Mouse (Mus musculus) gastrocnemius, adult 2 months (tissue): ENCODE results near the gene Itpr2. TPM values are rescaled to one million over a fixed set of nuclear protein-coding genes. Genes with fewer than 3 reads are reported as not detected.

Experiments
- DNase-seq: peaks from one replicate; pipeline ENCODE4 v3.0.0; 2022
- H3K27ac ChIP-seq: fragments of 200-600 bp; 2 replicates; pipeline ENCODE4 v1.8.1; 2022; ENCODE audit warnings: mild to moderate bottlenecking
- H3K4me3 ChIP-seq: fragments of 200-600 bp; 2 replicates; pipeline ENCODE4 v1.8.1; 2022; ENCODE audit warnings: mild to moderate bottlenecking, moderate library complexity
- CTCF ChIP-seq: fragments of 200-600 bp; IDR thresholded peaks from 2 replicates; pipeline ENCODE4 v1.8.1; 2022; ENCODE audit warnings: antibody characterized with exemption, mild to moderate bottlenecking, moderate library complexity
- intact Hi-C: fragments of 180-260 bp; cut with DNase I; formaldehyde crosslinking; loops from one replicate; pipeline ENCODE4 v1.15.1; 2025
- total RNA-seq, 2 experiments: library from RNA; stranded (reverse); gene quantifications; 2 replicates each; pipeline ENCODE4 v1.2.3; 2021

The Itpr2 gene
- total RNA-seq, 2 experiments from 2014 or later = 7.4 to 9.9 TPM

DNA sequence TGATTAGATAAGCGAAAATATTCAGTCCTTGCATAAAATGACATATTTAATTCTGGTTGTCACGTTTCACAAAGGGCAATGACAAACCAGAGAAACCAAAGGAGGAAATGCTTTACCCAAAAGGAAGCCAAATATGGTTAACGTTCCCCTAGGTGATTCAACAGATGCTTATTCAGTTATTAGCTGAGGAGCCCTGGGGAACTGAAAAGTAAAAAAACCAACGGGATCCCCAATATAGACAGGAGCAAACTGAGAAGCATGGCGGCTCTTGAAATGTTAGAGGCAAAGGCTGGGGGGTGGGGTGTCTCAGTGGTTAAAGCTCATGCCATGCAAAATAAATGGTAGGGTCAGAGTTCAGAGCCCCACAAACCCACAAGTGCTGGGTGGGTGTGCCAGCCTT, 310.1 kb downstream of the Itpr2 start:
- no peak overlapping the region for H3K4me3 ChIP-seq

GRCm38 (mm10) chr6:146190006-146190405, 312.0 kb downstream of the Itpr2 start:
- DNase-seq = no peak
- TF ChIP-seq CTCF = no peak
- intact Hi-C loops = no loop called here
- H3K4me3 ChIP-seq = no peak overlapping the region
- no peak overlapping the region for H3K27ac ChIP-seq

More for the DNA sequence above, 310.1 kb downstream of the Itpr2 start:
- intact Hi-C loops = no loop called here
- no peak overlapping the region for H3K27ac ChIP-seq
- no peak for DNase-seq
- no peak for TF ChIP-seq CTCF

- TF ChIP-seq CTCF = no peak
- Histone ChIP-seq H3K27ac (no peak overlapping the region), H3K4me3 (no peak overlapping the region)
- DNase-seq = no peak
- intact Hi-C loops = no loop called here
Measured at GRCm38 (mm10) chr6:146185532-146185931, 316.5 kb downstream of the Itpr2 start.

DNA sequence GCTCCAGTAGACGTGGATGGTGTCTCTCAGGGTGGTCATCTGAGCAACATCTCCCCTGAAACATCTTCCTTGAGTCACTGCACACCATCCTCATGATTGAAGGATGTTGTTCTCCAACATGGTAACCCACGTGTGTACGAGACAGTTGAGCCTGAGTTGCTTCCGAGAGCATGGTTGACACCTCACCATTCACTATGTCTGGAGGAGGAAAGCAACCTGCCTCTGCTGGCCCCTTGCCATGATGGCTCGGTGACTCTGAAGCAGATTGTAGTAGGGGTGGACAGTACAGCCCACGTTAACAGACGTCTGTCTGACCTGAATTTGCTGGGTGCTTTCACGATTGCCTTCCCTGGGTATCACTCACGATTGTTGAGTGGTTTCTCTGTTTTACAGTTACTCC, 317.3 kb downstream of the Itpr2 start:
- no peak for TF ChIP-seq CTCF

DNA sequence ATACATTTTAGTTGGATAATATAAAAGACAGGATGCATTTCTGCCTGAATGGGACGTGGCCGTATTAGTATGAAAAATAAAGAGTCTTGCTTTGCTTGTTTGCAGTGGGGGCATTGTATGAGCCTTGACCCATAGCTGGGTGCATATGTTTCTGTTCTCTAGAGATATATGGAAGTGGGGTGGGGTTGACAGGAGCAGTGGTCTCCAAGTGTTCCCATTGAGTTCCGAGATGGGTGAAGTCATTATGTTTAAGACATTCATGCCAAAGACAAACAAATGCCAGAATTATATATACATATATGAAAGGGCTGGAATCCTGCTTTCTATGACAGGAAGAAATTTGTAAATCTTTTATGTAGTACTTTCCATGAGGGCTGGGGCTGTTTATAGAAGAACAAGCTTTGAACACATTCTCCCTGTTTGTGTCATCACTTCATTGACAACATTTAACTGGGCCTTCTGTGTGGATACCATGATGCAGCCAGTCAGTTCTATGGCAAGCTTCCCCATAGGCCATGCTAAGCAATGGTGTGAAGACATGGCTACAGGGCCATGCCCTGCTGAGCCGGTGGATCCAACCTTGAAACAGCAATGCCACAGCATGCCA, 327.3 kb downstream of the Itpr2 start:
- intact Hi-C loops = no loop called here
- Histone ChIP-seq H3K4me3 (no peak overlapping the region), H3K27ac (no peak overlapping the region)
- no peak for DNase-seq
- no peak for TF ChIP-seq CTCF

More for the DNA sequence above, 317.3 kb downstream of the Itpr2 start:
- no peak for DNase-seq
- no peak overlapping the region for H3K27ac ChIP-seq
- H3K4me3 ChIP-seq = no peak overlapping the region
- intact Hi-C loops = no loop called here

DNA sequence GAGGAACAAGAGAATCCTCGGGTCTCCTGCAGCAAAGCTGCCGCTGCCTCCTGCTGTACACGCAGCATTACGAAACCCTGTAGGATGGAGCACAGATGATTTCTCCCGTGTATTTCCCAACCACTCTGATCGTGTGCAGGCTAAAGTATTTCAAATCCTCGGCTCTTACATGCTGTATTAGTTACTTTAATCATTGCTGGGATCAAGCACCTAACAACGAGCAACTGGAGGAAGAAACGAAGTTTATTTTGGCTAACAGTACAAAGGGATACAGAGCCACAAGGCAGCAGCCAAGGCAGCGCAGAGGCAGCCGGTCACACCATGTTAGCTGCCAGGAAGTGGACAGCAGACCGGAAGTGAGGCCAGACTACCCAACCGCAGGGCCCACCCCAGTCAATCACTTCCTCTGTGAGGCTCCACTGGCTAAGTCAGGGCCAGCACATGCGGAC, 331.4 kb downstream of the Itpr2 start:
- Histone ChIP-seq H3K27ac (peak overlapping the region; percentile 58), H3K4me3 (no peak overlapping the region)
- TF ChIP-seq CTCF = no peak
- intact Hi-C loops = no loop called here
- peak; percentile 56 for DNase-seq

- no peak overlapping the region for H3K4me3 ChIP-seq
- no peak for DNase-seq
- intact Hi-C loops = no loop called here
- H3K27ac ChIP-seq = no peak overlapping the region
- no peak for TF ChIP-seq CTCF
Measured at GRCm38 (mm10) chr6:146167207-146167606, 334.8 kb downstream of the Itpr2 start.

DNA sequence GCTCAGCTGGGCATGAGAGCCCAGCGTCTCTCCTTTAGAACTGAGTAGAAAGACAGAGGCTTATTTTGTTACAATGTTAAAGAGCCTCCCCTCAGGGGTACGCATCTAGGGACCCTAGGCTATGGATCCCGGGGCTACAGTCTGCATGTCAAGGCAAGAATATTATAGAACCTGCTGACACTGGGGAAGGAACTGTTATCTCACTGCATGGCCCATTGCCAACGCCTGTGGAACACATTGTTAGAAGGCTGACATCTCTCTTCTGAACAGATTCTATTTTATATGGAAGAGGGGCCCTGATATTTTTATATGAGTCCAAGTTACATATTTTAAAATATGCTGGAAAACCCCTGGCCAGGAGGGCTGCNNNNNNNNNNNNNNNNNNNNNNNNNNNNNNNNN, 342.4 kb downstream of the Itpr2 start:
- no peak for TF ChIP-seq CTCF
- intact Hi-C loops = loop anchor here (5.0 kb wide), 1 partner anchor 32 kb away; no protein-coding TSS in a partner anchor
- H3K27ac ChIP-seq = no peak overlapping the region
- H3K4me3 ChIP-seq = no peak overlapping the region
- no peak for DNase-seq

DNA sequence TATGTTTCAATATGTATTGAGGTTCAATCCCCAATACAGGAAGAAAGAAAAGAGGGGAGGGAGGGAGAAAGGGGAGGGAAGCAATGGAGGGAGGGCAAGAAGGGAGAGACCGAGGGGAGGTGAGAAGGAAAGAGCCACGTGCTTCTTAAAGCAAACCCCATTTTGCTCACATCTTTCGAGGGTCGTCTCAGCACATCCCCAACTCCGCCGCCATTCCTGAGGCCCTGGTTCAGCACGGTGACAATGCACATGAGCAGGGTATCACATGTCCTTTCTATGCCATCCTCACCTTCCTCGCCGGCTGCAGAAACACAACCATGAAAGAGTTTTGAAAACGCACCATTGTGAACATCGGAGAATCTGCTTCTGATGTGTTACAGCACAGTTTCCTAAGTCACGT, 343.3 kb downstream of the Itpr2 start:
- DNase-seq = no peak
- intact Hi-C loops = no loop called here

DNA sequence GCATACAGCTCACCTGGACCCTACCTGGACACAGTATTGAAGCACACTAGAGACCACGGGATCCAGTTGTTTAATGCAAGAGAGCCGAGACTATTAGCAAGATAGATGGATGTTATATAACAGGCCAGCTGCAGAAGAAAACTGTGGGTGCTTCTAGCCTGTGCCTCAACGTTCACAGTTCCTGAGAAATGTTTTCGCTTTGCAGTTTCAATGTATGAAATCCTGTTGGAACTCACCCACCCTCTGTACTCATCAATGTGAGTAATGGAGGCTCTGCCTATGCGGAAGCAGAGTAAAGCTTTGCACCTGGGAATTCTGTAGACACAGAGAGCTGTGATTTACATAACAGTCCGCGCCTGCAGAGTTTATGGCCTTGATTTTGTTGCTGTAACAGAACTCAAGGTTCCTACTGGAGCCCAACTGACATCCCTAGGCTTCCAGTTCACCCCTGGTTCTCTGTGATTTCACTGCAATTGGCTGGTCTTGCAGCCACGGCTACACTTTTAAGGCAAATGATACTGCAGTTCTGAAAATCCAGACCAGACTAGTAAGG, 344.0 kb downstream of the Itpr2 start:
- no peak overlapping the region for H3K4me3 ChIP-seq
- TF ChIP-seq CTCF = no peak
- intact Hi-C loops = no loop called here
- H3K27ac ChIP-seq = no peak overlapping the region
- DNase-seq = no peak

More for the DNA sequence above, 343.3 kb downstream of the Itpr2 start:
- Histone ChIP-seq H3K4me3 (no peak overlapping the region), H3K27ac (no peak overlapping the region)
- TF ChIP-seq CTCF = no peak

- Histone ChIP-seq H3K4me3 (no peak overlapping the region), H3K27ac (no peak overlapping the region)
- intact Hi-C loops = no loop called here
- TF ChIP-seq CTCF = no peak
- no peak for DNase-seq
Measured at GRCm38 (mm10) chr6:146157099-146157498, 344.9 kb downstream of the Itpr2 start.

DNA sequence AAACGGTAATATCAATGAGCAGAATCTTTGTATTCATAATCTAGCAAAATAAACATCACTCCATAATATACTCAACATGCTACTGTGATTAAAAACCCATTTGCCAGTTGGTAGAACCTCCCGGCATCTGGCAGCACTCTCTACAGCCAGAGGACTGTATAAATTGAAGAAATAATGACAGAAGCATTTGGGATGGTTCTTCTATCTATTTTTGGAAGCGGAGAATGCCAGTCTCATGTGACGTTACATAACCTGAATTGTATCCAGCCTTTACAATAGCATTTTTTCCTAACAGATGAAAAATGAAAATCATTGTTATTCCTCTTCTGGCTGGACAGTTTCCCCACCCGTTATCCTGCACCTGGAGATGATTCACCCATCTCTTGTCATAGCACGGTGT, 345.5 kb downstream of the Itpr2 start:
- Histone ChIP-seq H3K4me3 (no peak overlapping the region), H3K27ac (no peak overlapping the region)
- intact Hi-C loops = no loop called here
- DNase-seq = no peak
- TF ChIP-seq CTCF = no peak

GRCm38 (mm10) chr6:146155156-146155734, 346.8 kb downstream of the Itpr2 start:
- Histone ChIP-seq H3K27ac (no peak overlapping the region), H3K4me3 (no peak overlapping the region)
- DNase-seq = no peak
- intact Hi-C loops = no loop called here
- TF ChIP-seq CTCF = no peak

DNA sequence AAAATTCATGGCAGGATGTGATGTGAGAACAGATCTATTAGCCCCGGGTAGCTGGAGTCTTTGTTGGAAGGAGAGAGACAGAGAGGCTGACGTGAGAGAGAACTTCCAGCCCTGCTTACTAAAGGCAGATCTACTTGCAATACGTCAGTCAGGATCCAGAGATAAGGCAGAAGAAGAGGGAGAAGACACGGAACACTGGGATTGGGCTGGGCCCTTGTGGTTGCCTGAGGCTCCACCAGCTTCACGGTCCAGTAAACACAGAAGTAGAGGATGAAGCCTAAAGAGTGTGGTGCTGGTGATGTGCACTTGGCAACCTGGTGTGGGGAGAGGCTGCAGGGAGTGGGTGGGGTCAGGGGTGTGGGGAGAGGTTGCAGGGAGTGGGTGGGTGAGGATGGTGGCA, 349.2 kb downstream of the Itpr2 start:
- no peak for TF ChIP-seq CTCF

More for the DNA sequence above, 349.2 kb downstream of the Itpr2 start:
- H3K27ac ChIP-seq = no peak overlapping the region
- no peak for DNase-seq
- intact Hi-C loops = no loop called here
- H3K4me3 ChIP-seq = no peak overlapping the region
